Mouse (Mus musculus): Measurements from ENCODE around the gene Gkn2.

The Gkn2 gene

DNA sequence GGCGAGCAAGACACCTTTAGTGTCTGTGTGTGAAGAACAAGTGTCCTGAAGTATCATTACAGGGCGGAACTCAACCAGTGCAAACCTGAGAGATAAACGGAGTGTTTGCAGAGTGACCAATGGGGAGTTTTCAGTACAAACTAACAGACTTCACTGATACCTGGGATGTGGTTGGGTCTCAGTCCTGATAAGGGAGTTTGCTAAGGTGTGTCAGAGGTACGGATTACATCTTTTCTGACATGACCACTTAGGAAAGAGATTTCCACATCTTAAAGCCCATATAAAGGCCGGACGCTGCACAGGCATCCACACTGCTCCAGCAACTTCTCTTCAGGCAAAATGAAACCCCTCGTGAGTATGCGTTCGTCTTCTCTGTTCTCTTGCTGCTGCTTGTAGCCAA, at the start of gene Gkn2:
TSS of gene Gkn2 (plus strand) at position 301 of the 400 bp plus-strand sequence.
- no peak for DNase-seq

GRCm38 (mm10) chr6:87323381-87323780, 49.8 kb upstream of the Gkn2 start:
- DNase-seq, result peak; percentile 31

DNA sequence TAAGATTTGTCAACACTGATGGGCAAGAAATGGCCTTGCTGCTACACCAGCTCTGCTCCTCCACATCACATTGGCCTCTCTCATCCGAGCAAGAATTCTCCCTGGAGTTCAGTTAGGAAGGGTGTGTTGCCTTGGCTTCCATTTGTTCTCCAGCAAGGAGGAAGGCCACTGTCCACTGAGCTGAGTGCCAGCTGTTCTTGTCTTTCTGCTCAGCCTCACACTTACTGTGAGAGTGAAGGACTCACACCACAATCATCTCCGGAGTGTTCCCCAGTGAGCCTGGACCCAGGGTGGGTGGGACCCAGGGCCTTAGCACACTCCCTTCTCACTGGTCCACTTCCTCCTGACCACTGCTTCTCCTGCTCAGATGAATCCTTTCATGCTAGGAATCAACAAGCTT, 46.2 kb upstream of the Gkn2 start:
- no peak for DNase-seq

DNA sequence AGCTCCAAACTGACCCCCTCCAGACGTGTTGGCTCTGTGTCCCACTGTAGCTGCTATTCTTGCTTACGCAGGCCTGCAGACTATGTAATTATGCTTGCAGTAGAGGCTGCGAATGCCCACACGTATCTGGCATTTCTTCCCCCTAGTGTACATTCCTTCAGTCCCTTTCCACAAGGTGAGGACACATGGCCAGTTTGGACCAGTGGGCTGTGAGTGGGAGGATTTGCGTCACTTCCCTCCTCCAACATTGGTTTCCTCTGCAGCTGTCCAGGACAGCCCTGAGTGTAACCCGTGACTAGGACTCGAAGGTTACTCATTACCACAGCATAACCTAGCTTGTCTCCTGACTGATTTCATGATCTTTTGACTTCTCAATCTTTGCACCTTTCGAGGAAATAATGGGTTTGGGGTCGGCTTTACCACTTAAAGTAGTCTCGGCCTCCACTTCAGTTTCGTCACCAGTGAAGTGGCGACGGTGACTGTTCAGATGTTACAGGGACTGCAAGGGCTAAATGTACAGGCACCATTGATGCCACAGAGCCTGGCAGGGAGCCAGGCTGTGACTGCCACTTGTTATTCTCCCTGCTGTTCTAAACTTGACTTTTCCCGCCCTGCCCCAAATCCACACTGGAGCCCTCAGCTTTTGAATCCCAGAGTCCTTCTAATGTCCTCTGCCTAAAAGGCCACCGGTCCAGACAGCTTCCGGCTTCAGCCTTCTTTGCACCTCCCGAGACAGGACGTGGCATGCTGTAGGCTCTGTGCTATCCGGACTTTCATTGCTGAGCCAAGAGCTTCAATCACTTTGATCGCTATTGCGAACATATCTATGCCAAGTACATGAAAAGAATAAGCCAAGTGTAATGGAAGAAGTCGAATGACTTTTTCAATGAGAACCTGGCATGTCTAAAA, 44.6 kb upstream of the Gkn2 start:
- DNase-seq, result no peak

GRCm38 (mm10) chr6:87332380-87332779, 40.8 kb upstream of the Gkn2 start:
- DNase-seq, result no peak

DNA sequence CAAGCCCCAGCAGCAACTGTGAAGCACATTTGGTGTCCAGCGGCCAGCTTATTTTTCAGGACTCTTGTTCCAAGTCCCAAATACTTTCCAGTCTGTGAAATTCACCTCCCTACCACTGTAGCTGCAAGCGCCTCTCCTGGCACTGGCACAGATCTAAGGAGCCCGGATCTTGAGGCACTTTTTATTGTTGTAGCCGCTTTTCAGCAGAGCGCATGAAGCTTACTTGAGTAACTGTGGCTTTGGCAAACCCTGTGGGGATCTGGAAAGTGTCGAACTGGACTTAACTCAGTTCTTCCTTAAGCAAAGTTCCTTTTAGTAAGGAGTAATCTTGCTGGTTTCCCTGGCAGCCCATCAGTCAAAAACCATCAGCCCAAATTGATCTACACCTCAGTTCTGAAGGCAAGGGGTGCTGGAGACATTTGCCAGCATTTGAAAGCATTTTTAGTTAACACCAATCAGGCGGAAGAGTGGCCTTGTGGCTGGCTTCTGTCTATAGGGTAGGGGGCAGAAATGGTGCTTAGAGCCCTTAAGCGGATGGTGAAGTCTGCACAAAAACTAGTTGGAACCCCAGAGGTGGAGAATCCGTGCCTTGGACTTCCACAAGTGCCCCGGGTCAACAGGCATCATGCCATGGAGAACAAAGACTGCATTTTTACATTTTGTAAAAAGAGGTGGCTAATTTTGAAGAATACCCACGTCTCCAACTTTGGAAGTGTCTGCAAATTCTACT, 38.6 kb upstream of the Gkn2 start:
- no peak for DNase-seq

DNA sequence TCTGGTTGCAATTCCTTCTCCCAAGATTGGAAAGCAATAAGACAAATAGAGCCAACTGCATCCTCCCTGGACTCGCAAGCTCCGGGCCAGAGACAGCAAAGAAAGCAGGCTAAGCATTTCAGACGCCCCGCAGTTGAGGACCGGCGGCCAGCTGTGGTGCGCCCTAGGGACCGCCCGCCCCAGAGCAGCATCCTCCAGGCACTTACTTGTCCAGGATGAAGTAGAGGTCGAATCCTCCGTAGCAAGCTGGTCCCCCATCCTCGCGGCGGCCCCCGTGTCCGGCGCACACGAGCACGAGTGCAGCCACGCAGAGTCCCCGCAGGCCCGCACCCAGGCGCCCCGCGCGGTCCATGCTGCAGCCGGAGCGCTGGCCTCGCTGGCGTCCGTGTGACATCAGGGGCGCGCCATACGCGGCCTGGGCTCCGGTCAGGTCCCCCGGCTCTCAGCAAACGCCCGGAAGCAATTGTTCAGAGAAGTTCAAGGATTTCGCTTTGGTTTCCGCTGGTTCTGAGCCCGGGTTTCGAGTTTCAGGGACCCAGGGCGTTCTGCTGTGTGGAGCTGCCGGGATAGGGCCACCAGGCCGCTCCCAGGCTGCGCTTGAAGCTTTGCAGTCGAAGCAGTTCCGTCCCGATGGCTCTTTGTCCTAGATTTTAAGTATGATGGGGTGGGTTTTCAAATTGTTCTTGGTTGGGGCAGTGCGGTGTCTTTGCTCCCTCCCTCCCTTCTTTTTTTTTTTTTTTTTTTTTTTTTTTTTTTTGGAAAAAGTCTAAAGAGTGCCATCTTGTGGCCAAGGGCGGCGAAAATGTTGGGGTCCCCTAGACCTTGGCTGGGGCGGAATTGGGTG, 37.8 kb upstream of the Gkn2 start, which contains the start of gene Antxr1:
TSS of gene Antxr1 (minus strand) at position 731 of the 844 bp plus-strand sequence.
- peak; percentile 31 for DNase-seq

DNA sequence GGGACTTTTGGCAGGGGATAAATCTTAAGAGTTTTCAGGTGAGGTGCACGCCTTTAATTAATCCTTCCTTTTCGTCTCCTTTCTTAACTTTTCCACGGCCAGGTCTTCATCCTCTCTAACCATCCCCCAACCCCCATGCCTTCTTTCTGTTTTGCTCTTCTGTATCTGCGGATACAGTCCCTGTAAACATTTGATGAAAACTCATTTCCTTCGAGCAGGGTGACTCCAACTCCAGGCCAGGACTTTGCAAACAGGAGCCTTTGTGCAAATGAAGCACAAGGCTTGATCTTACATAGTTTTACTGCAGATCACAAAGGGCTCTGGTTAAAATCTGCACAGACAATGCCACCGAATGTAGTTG, 37.2 kb upstream of the Gkn2 start:
- DNase-seq, result no peak

- DNase-seq, result no peak
These were observed 22.3 kb upstream of the Gkn2 start, which contains the start of gene Gkn1 for GRCm38 (mm10) chr6:87350829-87351228. Gene Gkn1, minus strand, starts transcription at chr6:87350942.

DNA sequence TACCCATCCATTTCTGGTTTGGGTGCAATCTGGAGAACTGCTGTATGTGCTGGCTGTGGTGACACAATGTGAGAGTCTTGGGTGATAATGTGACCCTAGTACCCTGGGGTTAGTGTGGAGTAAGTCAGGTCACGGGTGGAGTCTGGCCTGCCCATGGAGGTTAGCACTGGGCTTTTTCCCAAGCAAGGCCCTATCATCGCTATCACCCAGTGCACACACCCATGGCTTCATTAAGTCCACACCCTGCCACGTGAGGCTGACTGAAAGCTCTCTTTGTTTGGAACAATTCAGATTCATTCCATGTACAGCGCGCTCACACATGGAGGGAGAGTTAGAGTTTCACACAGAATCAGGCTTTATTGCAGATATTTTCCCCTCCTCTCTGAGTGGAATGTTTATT, 18.7 kb upstream of the Gkn2 start:
- no peak for DNase-seq

DNA sequence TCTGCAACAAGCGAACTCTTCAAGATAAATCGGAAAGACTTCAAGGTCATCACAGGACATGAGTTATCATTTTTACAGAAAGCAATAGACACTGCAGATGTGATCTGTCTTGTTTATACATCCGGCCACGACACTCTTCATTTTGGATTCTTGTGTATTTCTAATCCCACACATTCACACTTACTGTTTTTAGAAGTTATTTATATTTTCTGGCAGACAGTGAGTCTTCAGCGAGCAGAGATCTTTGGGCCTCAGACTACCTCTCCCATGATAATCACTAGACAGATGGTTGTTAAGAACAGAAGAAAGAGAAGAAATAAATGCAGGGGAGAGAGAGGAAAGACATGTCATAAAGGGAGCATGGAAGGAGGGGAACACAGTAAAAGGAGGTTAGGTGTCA, 3.9 kb upstream of the Gkn2 start:
- DNase-seq, result no peak

GRCm38 (mm10) chr6:87383926-87384691, 11.0 kb downstream of the Gkn2 start:
- no peak for DNase-seq

- no peak for DNase-seq
These were observed 11.6 kb downstream of the Gkn2 start for GRCm38 (mm10) chr6:87384761-87385160.

GRCm38 (mm10) chr6:87386203-87386602, 13.0 kb downstream of the Gkn2 start:
- DNase-seq, result peak; percentile 56

DNA sequence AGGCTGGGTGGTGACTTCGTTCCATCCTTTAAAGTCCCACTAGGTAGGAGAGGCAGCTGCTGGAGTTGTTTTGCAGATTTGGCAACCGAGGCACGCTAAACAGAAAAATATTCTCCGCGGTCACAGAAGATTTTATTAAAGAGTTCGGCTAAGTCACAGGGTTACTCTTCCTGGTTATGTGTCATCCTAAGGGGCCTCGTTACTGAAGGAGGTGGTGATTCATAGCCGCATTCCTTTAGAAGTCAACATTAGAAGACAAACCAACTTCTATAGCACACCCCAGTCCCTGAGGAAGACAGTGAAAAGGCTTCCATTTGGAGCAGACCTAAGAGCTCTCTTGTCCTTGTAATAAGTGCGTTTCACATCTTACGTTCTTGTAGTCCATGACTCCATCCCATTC, 13.5 kb downstream of the Gkn2 start:
- no peak for DNase-seq

GRCm38 (mm10) chr6:87388877-87389276, 15.7 kb downstream of the Gkn2 start, which contains the start of gene Gkn3:
Gene Gkn3, minus strand, starts transcription at chr6:87388935.
- no peak for DNase-seq

DNA sequence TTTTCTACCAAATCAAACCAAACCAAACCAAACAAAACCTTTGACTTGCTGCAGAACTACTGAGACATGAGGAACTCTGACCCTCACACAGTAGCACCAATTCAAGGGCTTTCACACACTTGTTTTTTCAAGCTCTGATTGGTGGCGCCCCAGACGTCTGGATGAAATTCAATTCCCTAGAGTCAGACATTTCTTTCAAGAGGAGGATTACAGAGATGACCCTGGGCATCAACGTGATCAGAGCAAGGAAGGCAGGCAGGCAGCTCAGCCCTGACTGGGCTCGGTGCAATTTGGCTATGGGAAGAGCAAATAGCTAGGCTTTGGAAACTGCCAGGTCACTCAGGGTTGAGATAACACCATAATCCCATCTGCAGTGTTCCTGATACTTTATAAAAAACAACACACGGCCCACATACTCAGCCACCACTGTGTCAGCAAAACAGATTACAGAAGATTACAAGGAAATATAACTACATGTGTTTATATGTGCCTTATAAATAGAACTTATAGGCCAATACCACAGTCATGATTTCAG, 16.4 kb downstream of the Gkn2 start:
- DNase-seq, result peak; percentile 15

- peak; percentile 23 for DNase-seq
These were observed 20.5 kb downstream of the Gkn2 start for GRCm38 (mm10) chr6:87393466-87394205.

GRCm38 (mm10) chr6:87394783-87395182, 21.6 kb downstream of the Gkn2 start:
- DNase-seq, result no peak

DNA sequence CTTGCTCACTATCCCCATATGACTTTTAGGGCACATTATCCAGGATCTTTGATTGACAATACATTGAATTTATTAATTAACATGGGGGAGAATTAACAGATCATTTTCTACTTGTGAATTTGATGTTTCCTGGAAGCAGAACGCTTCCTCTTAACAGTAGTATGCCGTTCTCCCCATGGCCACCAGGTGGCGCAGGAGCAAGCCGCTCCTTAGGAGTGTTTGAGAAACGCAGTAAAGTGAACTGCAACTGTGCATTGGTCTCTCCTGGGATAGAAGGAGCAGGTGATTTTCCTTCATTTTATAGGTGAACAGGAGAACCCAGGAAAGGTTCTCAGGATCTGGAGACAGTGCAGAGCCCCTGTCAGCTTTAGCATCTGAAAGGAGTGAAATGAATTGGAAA, 26.0 kb downstream of the Gkn2 start:
- DNase-seq, result peak; percentile 81

All from liver (tissue).